Mouse (Mus musculus) stomach, embryonic 14.5 days (tissue): ENCODE results near the gene Usp29. TPM values are rescaled to one million over a fixed set of nuclear protein-coding genes. Genes with fewer than 3 reads are reported as not detected.
"Not testable (repeated sequence)": the region's sequence is repeated elsewhere in the genome, so short reads cannot be mapped to it uniquely, and the experiment has no call there.

Experiments
- ATAC-seq: fragments of 200-750 bp; cut with Nextera tagmentation; 2 replicates; pipeline ENCODE4 v1.8.0; 2017; ENCODE audit warnings: low read depth, moderate TSS enrichment; ENCODE audit not compliant: insufficient number of reproducible peaks, insufficient read depth, low FRiP score
- H3K27ac ChIP-seq: fragments of 300-500 bp; sonication (generic); 2 replicates; pipeline ENCODE4 v1.5.1; 2014; ENCODE audit warnings: mild to moderate bottlenecking, low read length, moderate library complexity, mixed read lengths
- H3K27me3 ChIP-seq: fragments of 300-500 bp; sonication (generic); 2 replicates; pipeline ENCODE4 v1.6.1; 2014; ENCODE audit warnings: low read length, control low read depth, mixed read lengths; ENCODE audit not compliant: control insufficient read depth, insufficient read depth
- H3K36me3 ChIP-seq: fragments of 300-500 bp; sonication (generic); 2 replicates; pipeline ENCODE4 v1.6.1; 2014; ENCODE audit warnings: mild to moderate bottlenecking, control low read depth, low read length, moderate library complexity, mixed read lengths; ENCODE audit not compliant: control insufficient read depth, insufficient read depth
- H3K4me1 ChIP-seq: fragments of 300-500 bp; sonication (generic); 2 replicates; pipeline ENCODE4 v1.6.1; 2014; ENCODE audit warnings: low read length, control low read depth, mixed read lengths; ENCODE audit not compliant: control insufficient read depth, insufficient read depth
- H3K4me2 ChIP-seq: fragments of 300-500 bp; sonication (generic); replicated peaks from 2 replicates; pipeline ENCODE4 v1.6.1; 2014; ENCODE audit warnings: low read depth, low read length, control low read depth
- H3K4me3 ChIP-seq: fragments of 300-500 bp; sonication (generic); 2 replicates; pipeline ENCODE4 v1.5.1; 2014; ENCODE audit warnings: low read depth, low read length, control low read depth
- H3K9ac ChIP-seq: fragments of 300-500 bp; sonication (generic); replicated peaks from 2 replicates; pipeline ENCODE4 v1.6.1; 2014; ENCODE audit warnings: low read depth, mild to moderate bottlenecking, control low read depth, low read length, moderate library complexity, mixed read lengths
- H3K9me3 ChIP-seq: fragments of 300-500 bp; sonication (generic); 2 replicates; pipeline ENCODE4 v1.6.1; 2016; ENCODE audit warnings: low read depth, low read length, control low read depth; ENCODE audit not compliant: control insufficient read depth
- WGBS: fragments of 180-500 bp; shearing (Covaris S2); extraction: QIAGEN DNeasy Blood & Tissue Kit; methylation state at CpG from one replicate; pipeline ENCODE4 v1.1.7; 2014; 5-methylcytosine and 5-hydroxymethylcytosine counted together
- polyA plus RNA-seq: library from polyadenylated mRNA; unstranded; fragments of >200 nt; fragmentation: Nextera tagmentation; extraction: Ambion mirVana; gene quantifications from 2 replicates; pipeline ENCODE4 v1.2.1, GENCODE M21; 2014

The Usp29 gene
- polyA plus RNA-seq, 1 experiment from 2014 or later, result 9.1 TPM

DNA sequence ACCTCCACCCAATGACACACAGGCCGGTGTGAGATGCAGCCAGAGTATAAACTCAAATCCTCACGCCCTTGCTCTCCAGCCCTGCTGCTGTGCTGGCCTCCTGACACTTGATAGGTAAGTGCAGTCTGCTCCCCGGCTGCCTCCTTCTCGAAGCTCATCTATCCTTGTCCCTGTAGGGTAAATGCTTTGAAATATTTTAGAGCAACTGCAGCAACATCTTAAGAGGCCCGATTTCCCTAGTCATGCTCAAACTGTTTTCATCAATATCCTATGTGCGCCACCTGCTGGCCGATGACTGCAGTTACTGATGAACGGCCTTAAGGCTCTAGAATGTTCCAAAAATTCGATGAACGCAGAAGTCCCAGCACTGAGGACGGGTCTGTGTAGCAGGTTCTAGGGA lies 206.7 kb downstream of the Usp29 start:
- Histone ChIP-seq H3K4me1 (peaks cover 3% of the 10 kb centered on the region; the same call in 1 of the 2 replicates), H3K27ac (no peak overlapping the region), H3K36me3 (no peaks in the 10 kb centered on the region), H3K9me3 (no peaks in the 10 kb centered on the region), H3K4me2 (no peak overlapping the region), H3K27me3 (no peaks in the 10 kb centered on the region), H3K9ac (no peak overlapping the region), H3K4me3 (no peak overlapping the region)
- ATAC-seq, result peak; percentile 46; the same call in 1 of the 2 replicates
- 32% methylated on average over 11 of the region's 11 CpGs for WGBS

DNA sequence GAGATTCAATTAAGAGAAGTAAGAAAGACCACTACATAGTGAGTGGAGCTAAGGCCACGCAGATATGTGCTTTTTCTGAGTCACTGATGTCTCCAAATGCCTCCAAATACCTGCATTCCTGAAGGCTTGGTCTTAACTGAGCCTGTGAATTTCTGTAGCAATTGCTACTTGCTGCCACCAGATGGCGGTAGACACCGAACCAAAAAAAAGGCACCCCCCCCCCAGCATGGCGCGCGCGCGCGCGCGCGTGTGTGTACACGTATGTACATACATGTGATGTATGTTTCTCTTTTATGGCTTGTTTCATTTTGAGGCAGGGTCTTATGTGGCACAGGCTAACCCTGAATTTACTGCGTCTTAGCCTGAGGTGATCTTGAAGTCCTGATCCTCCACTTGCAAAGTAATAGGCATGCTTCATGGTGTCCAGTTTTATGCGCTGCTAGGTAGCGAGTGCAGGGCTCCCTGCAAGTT lies 210.4 kb downstream of the Usp29 start:
- Histone ChIP-seq H3K27ac (no peak overlapping the region), H3K4me2 (peak overlapping the region; percentile 35), H3K9ac (no peak overlapping the region), H3K9me3 (no peaks in the 10 kb centered on the region), H3K36me3 (no peaks in the 10 kb centered on the region), H3K4me1 (peaks cover 3% of the 10 kb centered on the region; the same call in 1 of the 2 replicates), H3K4me3 (0 out of 2 replicates have a peak overlapping the region, but pooled peaks have one; percentile 11), H3K27me3 (no peaks in the 10 kb centered on the region)
- no peak for ATAC-seq
- 17% methylated on average over 16 of the region's 16 CpGs for WGBS

DNA sequence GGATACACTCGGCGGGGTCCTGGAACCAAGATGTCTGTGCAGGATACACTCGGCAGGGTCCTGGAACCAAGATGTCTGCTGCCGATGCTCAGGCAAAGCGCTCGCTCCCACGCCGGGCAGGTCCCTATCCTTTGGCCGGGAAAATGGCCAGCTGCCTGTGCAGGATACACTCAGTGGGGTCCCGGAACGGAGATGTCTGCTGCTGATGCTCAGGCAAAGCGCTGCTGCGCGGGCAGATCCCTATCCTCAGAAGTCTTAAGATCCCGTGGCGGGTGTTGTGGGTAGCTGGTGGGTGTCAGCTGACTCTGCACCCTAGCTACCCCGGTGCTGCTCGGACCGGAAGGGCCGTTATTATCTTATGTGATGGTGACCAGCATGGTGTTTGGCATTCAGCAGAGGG lies 217.7 kb downstream of the Usp29 start:
- not testable (repeated sequence) for H3K27ac ChIP-seq, H3K9me3 ChIP-seq, H3K4me3 ChIP-seq, H3K9ac ChIP-seq, H3K36me3 ChIP-seq, H3K27me3 ChIP-seq, H3K4me2 ChIP-seq, ATAC-seq, H3K4me1 ChIP-seq
- 86% methylated on average over 18 of the region's 20 CpGs for WGBS

DNA sequence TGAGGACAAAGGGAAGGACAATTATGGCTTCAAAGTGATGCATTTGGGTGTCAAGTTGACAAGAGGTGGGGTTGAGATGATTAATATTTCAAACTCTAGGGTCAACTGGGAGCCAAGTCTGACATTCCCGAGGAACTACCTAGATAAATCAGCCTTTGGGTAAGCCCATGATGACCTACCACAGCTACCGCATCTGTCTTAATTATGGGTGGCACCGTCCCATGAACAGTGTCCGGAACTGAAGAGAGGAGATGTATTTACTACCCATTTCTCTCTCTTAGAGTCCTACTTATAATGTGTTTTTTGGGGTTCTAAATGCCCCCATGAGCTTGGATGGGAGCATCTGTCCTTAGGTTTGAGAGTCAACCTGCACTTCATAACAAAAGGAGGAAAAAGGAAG lies 226.2 kb downstream of the Usp29 start:
- Histone ChIP-seq H3K27ac (no peak overlapping the region), H3K9ac (no peak overlapping the region), H3K9me3 (no peaks in the 10 kb centered on the region), H3K4me2 (no peak overlapping the region), H3K27me3 (no peaks in the 10 kb centered on the region), H3K4me1 (no peaks in the 10 kb centered on the region), H3K36me3 (no peaks in the 10 kb centered on the region), H3K4me3 (no peak overlapping the region)
- 71% methylated on average over 4 of the region's 4 CpGs for WGBS
- ATAC-seq, result no peak

DNA sequence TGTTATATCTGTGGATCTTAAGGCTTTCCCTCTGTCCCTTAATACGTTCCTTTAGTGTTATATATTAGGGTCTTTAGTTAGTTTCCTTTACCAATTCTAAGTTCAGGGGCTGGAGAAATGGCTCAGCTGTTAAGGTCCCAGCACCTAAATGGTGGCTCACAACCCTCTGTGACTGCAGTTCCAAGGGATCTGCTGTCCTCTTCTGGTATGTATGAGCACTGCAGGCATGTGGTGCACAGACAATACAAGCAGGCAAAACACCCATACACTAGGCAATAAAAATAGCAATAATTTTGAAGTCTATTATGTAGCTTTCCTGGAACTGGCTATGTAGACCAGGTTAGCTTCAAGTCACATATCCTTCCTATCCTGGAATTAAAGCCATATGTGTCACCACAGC lies 228.2 kb downstream of the Usp29 start:
- 92% methylated on average over 1 of the region's 1 CpGs for WGBS
- Histone ChIP-seq H3K4me3 (no peak overlapping the region), H3K9ac (no peak overlapping the region), H3K36me3 (no peaks in the 10 kb centered on the region), H3K27ac (no peak overlapping the region), H3K27me3 (no peaks in the 10 kb centered on the region), H3K9me3 (no peaks in the 10 kb centered on the region), H3K4me2 (no peak overlapping the region), H3K4me1 (no peaks in the 10 kb centered on the region)
- no peak for ATAC-seq

DNA sequence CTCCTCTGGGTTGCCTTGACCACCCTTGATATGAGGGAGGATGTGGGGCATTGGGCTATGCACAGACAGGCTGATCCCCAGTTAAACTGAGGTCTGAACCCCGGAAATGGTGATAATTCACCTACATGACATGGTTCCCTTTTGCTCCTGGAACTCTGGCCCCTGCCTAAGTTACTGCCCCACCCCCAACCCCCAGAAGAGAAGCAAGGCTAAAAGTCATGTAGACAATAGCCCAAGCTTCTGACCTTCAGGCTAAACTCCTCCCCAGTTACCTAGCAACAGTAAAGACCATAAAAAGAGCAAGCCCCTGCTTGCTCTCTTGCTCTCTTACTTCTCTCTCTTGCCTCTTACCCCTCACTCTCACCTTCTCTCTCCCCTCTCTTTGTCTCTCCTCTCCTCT lies 243.2 kb downstream of the Usp29 start:
- Histone ChIP-seq H3K9me3 (no peaks in the 10 kb centered on the region), H3K27ac (no peak overlapping the region), H3K9ac (no peak overlapping the region), H3K4me2 (no peak overlapping the region), H3K36me3 (no peaks in the 10 kb centered on the region), H3K27me3 (no peaks in the 10 kb centered on the region), H3K4me1 (no peaks in the 10 kb centered on the region), H3K4me3 (no peak overlapping the region)
- WGBS, result 86% methylated on average over 1 of the region's 1 CpGs
- no peak for ATAC-seq

DNA sequence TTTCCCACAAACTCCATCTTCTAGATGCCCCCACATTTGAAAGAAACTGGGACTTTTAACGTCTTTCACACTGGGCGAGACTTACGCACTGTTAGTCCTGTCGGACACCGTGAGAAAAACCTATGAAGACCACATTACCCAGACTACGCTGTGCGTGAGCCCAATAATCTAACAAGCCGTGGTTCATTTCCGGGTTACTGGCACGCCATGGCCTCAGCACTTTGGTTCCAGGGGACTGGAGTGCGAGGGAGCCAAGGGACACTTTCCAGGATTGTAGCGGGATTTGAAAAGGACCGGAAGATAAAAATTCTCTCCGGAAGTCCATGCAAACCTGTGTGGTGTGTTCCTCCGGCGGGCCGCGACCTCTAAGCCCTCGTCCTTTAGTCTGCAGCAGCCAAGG lies 246.5 kb downstream of the Usp29 start:
- Histone ChIP-seq H3K9me3 (no peaks in the 10 kb centered on the region), H3K27me3 (no peaks in the 10 kb centered on the region), H3K36me3 (no peaks in the 10 kb centered on the region), H3K27ac (no peak overlapping the region), H3K4me3 (no peak overlapping the region), H3K4me1 (no peaks in the 10 kb centered on the region), H3K9ac (no peak overlapping the region), H3K4me2 (no peak overlapping the region)
- 90% methylated on average over 19 of the region's 19 CpGs for WGBS
- ATAC-seq, result no peak

DNA sequence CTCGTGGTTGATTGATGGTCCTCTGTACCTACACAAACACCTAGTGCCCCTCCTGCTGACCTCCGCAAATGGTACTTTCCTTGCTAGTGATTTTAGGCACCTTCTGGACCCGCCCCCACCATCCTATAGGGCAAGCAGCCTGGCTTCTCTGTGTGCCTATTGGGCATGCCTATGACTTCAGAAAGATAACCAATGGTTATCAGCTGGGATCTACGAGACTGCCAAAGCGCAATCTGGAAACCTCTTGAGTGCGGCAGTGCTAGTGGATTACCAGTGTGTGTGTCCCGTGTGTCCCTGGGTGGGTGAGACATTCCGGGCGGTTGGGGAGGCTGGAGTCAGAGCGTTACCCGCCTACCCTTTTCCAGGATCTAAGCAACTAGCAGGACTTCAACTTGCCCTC lies 264.9 kb downstream of the Usp29 start, which contains the start of gene Aurkc:
Gene Aurkc (plus strand): TSS at position 50 of the 400 bp plus-strand sequence.
- H3K27ac ChIP-seq, H3K4me2 ChIP-seq, H3K4me3 ChIP-seq, H3K4me1 ChIP-seq, H3K9ac ChIP-seq, H3K36me3 ChIP-seq, ATAC-seq, H3K9me3 ChIP-seq, H3K27me3 ChIP-seq: not testable (repeated sequence)
- WGBS, result 77% methylated on average over 11 of the region's 11 CpGs

DNA sequence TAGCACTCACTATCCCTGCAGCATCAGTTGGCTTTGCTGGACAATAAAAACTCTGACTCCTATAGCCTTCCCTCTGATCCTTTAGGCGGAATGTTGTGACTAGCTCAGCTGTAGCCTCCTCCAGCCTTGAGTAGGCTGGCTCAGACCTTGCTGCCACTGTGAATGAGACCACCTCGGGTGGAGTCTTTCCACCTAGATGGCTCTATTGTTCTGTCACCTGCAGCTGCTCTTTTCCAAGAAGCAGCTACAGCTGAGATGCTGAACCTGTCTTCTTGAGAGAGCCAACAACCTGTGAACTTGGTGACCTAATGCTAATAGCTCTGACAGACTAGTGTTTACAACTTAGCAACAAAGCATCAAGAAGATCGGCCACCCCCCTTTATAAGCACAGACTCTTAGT lies 268.5 kb downstream of the Usp29 start:
- 46% methylated on average over 3 of the region's 3 CpGs for WGBS
- H3K4me2 ChIP-seq, H3K9me3 ChIP-seq, H3K27me3 ChIP-seq, H3K9ac ChIP-seq, ATAC-seq, H3K4me3 ChIP-seq, H3K4me1 ChIP-seq, H3K27ac ChIP-seq, H3K36me3 ChIP-seq: not testable (repeated sequence)
